Mouse (Mus musculus) ES-E14 (cell line): Measurements from ENCODE around the gene Rbfox2.

Source experiments
- CHD2 ChIP-seq: IDR thresholded peaks from 2 replicates; pipeline ENCODE4 v1.6.1; 2014; ENCODE audit warnings: mild to moderate bottlenecking, low read depth, low read length, inconsistent platforms
- HCFC1 ChIP-seq: IDR thresholded peaks from 2 replicates; pipeline ENCODE4 v1.6.1; 2012; ENCODE audit warnings: low read length, inconsistent platforms, borderline replicate concordance; ENCODE audit not compliant: insufficient read depth
- MAFK ChIP-seq: IDR thresholded peaks from 2 replicates; pipeline ENCODE4 v1.6.1; 2014; ENCODE audit warnings: mild to moderate bottlenecking, low read depth, low read length, inconsistent platforms; ENCODE audit not compliant: insufficient read depth
- ZC3H11A ChIP-seq: IDR thresholded peaks from 2 replicates; pipeline ENCODE4 v1.6.1; 2012; ENCODE audit warnings: low read depth, mild to moderate bottlenecking, inconsistent platforms, low read length, borderline replicate concordance
- ZNF384 ChIP-seq: IDR thresholded peaks from 2 replicates; pipeline ENCODE4 v1.6.1; 2012; ENCODE audit warnings: low read depth, low read length, inconsistent platforms

GRCm38 (mm10) chr15:77099756-77100155, 207.0 kb downstream of the Rbfox2 start:
- TF ChIP-seq ZNF384 (no peak), HCFC1 (no peak), ZC3H11A (no peak), MAFK (no peak), CHD2 (no peak)
